Mouse (Mus musculus): ENCODE data around the gene Myoz1. TPM values are rescaled to one million over a fixed set of nuclear protein-coding genes. Genes with fewer than 3 reads are reported as not detected.

The Myoz1 gene
- polyA plus RNA-seq (2014; fragmentation: Illumina TruSeq; extraction: RNeasy Lipid Tissue Mini Kit (QIAGEN cat#74804); ENCODE audit: low read depth, low replicate concordance), result not detected

GRCm38 (mm10) chr14:20656361-20656760, at the start of gene Myoz1:
Gene Myoz1, minus strand, starts transcription at chr14:20656540.

DNA sequence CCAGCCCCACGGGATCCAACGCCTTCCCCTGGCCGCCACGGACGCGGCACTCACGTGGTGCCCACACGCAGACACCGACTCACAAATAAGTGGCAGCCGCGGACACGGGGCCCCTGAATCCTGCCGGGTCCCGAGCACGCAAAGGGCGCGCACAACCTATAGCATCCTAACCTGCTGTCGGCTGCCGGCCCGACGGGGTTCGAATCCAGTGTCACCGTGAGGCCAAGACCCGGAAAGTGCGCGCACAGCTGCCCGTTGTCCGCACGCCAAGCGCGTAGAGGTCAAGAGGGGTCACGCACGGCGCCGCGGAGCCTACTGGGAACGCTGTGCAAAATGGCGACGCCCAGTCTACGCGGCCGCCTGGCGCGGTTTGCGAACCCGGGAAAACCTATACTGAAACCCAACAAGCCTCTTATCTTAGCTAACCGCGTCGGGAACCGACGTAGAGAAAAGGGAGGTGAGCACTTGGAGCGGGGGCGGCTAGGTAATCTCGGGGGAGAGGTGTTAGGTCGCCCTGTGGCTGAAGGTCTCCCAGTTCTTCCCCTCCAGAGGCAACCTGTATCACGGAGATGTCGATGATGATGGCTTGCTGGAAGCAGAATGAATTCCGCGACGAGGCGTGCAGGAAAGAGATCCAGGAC, 46.5 kb upstream of the Myoz1 start, which contains the start of gene Chchd1:
Chchd1 (plus strand) TSS at position 266 of the 641 bp plus-strand sequence.

DNA sequence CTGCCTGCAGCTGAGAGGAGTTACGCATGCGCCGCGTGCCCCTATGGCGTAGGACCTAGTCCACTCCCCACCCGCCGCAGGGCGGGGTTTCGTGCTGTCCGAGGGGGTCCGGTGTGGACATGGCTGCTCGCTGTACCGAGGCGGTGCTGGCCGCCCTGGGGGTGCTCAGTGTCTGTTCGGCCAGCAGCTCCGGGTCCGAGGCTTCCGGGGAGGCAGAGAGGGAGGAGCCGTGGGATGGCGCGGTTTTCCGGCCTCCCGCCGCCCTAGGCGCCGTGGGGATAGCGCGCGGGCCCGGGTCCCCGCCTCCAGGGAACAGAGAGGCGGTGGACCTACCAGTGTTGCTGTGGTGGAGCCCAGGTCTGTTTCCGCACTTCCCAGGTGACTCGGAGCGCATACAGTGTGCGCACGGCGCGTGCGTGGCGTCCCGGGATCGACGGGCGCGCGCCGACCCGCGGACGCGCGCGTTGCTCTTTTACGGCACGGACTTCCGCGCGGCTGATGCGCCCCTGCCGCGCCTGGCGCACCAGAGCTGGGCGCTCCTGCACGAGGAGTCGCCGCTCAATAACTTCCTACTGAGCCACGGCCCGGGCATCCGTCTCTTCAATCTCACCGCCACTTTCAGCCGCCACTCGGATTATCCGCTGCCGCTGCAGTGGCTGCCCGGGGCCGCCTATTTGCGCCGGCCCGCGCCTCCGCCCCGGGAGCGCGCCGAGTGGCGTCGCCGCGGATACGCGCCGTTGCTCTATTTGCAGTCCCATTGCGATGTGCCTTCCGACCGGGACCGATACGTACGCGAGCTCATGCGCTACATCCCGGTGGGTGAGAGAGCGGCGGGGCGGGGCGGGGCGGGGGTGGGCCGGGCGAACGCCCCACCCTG, 38.8 kb upstream of the Myoz1 start, which contains the start of gene Fut11:
Fut11 (plus strand) TSS at position 85 of the 877 bp plus-strand sequence.

GRCm38 (mm10) chr14:20674064-20674833, 17.9 kb upstream of the Myoz1 start, which contains the start of gene Sec24c:
Gene Sec24c, plus strand, starts transcription at chr14:20674308.

DNA sequence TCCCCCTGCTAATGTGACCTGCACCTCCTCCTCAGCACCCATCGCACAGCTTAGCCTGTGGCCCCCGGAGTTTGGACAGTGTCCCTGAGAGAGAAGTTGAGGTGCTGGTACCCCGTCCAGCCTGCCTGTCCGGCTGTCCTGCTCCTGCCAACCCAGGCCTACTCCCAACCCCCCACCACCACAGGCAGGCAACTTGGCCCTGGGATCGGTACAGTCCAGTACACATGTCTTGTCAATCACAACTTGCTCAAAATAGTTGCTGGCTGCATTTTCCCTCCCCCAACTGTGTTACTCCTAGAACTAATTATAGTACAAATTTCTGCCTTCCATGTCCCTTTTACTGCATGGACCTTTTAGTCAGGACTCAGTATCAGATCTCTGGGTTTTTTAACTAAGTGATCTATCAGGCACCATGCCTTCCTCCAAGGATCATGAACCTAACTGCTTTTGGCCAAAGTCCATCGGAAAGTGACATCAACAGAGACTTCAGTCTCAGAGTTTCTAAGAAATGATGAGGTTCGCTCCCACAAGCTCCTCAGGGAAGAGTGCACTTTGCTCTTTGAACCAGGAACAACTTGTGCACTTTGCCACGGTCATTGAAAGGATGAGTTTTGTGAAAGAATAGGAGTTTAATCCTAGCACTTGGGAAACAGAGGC, 11.9 kb upstream of the Myoz1 start, which contains the start of gene Synpo2l:
Synpo2l (minus strand) TSS at position 201 of the 657 bp plus-strand sequence.

DNA sequence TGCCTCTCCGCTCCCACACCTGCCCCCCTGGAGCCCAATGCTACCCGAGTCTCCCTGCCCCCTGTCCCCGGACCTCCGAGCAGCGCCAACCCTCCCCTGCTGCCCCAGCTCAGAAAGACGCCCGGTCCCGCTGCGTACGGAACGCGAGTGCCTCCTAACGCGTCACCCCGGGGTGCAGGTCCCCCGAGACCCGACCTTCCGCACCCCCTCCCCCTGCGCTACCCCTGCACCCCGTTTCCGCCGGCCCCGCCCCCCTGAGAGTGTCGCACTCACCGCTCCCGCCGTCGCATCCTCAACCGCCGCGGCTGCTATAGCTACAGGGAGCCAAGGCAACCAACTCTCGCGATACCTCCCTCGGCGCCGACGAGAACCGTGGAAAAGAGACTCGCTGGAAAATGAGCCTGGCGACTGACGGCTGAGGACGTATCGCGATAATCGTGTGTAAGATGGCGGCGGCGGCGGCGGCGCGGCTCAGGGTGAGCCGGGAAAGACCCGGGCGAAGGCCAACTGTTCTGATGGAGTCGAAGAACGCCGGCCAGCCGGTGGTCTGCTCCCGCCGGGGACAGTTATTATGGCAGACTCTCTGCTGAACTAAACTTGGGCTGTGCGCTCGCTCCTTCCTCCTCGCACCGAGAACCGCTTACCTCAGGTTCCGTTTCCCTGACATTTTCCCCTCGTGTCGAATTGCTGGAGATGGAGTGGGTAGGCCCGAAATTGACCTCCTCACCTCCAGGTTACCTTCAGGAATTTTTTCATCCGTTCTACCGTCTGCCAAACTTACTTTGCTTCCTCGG, 15.5 kb downstream of the Myoz1 start, which contains the start of gene Usp54:
Usp54 (minus strand) TSS at position 420 of the 794 bp plus-strand sequence.

Other genes starting within 250 kb of the Myoz1 start
- not detected for gene Cfap70, start 204.3 kb downstream of the Myoz1 start, polyA plus RNA-seq (2014; fragmentation: Illumina TruSeq; extraction: RNeasy Lipid Tissue Mini Kit (QIAGEN cat#74804); ENCODE audit: low read depth, low replicate concordance)
- 69.3 TPM for gene Anxa7, start 176.4 kb downstream of the Myoz1 start, polyA plus RNA-seq (2014; fragmentation: Illumina TruSeq; extraction: RNeasy Lipid Tissue Mini Kit (QIAGEN cat#74804); ENCODE audit: low read depth, low replicate concordance)
- 0.82 TPM for gene Mss51, start 159.6 kb downstream of the Myoz1 start, polyA plus RNA-seq (2014; fragmentation: Illumina TruSeq; extraction: RNeasy Lipid Tissue Mini Kit (QIAGEN cat#74804); ENCODE audit: low read depth, low replicate concordance)
- gene Ppp3cb, start 110.0 kb downstream of the Myoz1 start, polyA plus RNA-seq (2014; fragmentation: Illumina TruSeq; extraction: RNeasy Lipid Tissue Mini Kit (QIAGEN cat#74804); ENCODE audit: low read depth, low replicate concordance), result 62.6 TPM
- gene Usp54, start 15.5 kb downstream of the Myoz1 start, polyA plus RNA-seq (2014; fragmentation: Illumina TruSeq; extraction: RNeasy Lipid Tissue Mini Kit (QIAGEN cat#74804); ENCODE audit: low read depth, low replicate concordance), result 1.6 TPM
- not detected for gene Synpo2l, start 11.8 kb upstream of the Myoz1 start, polyA plus RNA-seq (2014; fragmentation: Illumina TruSeq; extraction: RNeasy Lipid Tissue Mini Kit (QIAGEN cat#74804); ENCODE audit: low read depth, low replicate concordance)
- gene Sec24c, start 17.8 kb upstream of the Myoz1 start, polyA plus RNA-seq (2014; fragmentation: Illumina TruSeq; extraction: RNeasy Lipid Tissue Mini Kit (QIAGEN cat#74804); ENCODE audit: low read depth, low replicate concordance), result 32.9 TPM
- 5.9 TPM for gene Fut11, start 38.4 kb upstream of the Myoz1 start, polyA plus RNA-seq (2014; fragmentation: Illumina TruSeq; extraction: RNeasy Lipid Tissue Mini Kit (QIAGEN cat#74804); ENCODE audit: low read depth, low replicate concordance)
- 86.8 TPM for gene Chchd1, start 46.5 kb upstream of the Myoz1 start, polyA plus RNA-seq (2014; fragmentation: Illumina TruSeq; extraction: RNeasy Lipid Tissue Mini Kit (QIAGEN cat#74804); ENCODE audit: low read depth, low replicate concordance)
- gene Zswim8, start 51.0 kb upstream of the Myoz1 start, polyA plus RNA-seq (2014; fragmentation: Illumina TruSeq; extraction: RNeasy Lipid Tissue Mini Kit (QIAGEN cat#74804); ENCODE audit: low read depth, low replicate concordance), result 3.9 TPM
- 3.9 TPM for gene Ndst2, start 78.0 kb upstream of the Myoz1 start, polyA plus RNA-seq (2014; fragmentation: Illumina TruSeq; extraction: RNeasy Lipid Tissue Mini Kit (QIAGEN cat#74804); ENCODE audit: low read depth, low replicate concordance)
- 7.2 TPM for gene Camk2g, start 137.5 kb upstream of the Myoz1 start, polyA plus RNA-seq (2014; fragmentation: Illumina TruSeq; extraction: RNeasy Lipid Tissue Mini Kit (QIAGEN cat#74804); ENCODE audit: low read depth, low replicate concordance)
- 0.69 TPM for gene Plau, start 180.1 kb upstream of the Myoz1 start, polyA plus RNA-seq (2014; fragmentation: Illumina TruSeq; extraction: RNeasy Lipid Tissue Mini Kit (QIAGEN cat#74804); ENCODE audit: low read depth, low replicate concordance)